Mouse (Mus musculus): ENCODE results near the gene Mtx1.

DNA sequence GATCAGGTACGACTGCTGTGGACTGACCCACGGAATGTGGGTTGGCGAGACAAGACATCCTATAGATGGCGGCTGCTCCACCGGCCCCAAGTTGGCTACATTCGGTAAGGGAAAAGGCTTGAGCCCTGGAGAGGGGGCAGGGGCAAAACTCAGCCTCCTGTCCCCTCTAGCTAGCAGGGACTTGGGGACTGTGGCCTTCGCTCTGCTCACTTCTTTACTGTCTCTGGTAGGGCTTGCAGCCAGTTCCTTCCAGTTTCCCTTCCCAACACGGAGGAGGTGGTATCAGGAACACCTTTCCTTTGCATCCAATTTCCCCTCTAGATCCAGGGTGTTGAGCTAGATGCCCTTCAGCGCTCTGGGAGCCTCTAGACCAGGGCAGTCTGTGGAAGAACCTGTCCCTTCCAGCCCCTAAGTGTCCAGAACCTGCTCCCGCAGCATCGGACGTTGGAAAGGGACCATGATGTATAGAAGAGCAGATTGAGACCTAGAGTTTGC is 1.5 kb downstream of the Mtx1 start:
- no peak for TF ChIP-seq POLR2A (IDR thresholded peaks at IDR 0.05; ENCODE audit: borderline replicate concordance, control insufficient read depth, low read depth, low read length)
- no peak for TF ChIP-seq CTCF (IDR thresholded peaks at IDR 0.05; ENCODE audit: control insufficient read depth, insufficient read depth, low read length)
